Mouse (Mus musculus) layer of hippocampus, adult 2 months (tissue): ENCODE measurements around the gene Atp1a2. TPM values are rescaled to one million over a fixed set of nuclear protein-coding genes. Genes with fewer than 3 reads are reported as not detected.

ENCODE experiments used
- DNase-seq, 2 experiments: peaks; one replicate each; pipeline ENCODE4 v3.0.0; 2022; ENCODE audit warnings: low spot score in 2 of 2
- H3K27ac ChIP-seq: fragments of 200-600 bp; 2 replicates; pipeline ENCODE4 v1.8.1; 2022
- H3K4me3 ChIP-seq: fragments of 200-600 bp; 2 replicates; pipeline ENCODE4 v1.8.1; 2022; ENCODE audit warnings: mild to moderate bottlenecking
- CTCF ChIP-seq: fragments of 200-600 bp; conservative IDR thresholded peaks from 2 replicates; pipeline ENCODE4 v1.8.1; 2022; ENCODE audit warnings: antibody characterized with exemption, mild to moderate bottlenecking, moderate library complexity
- total RNA-seq, 2 experiments: library from RNA; stranded (reverse); gene quantifications; 2 replicates each; pipeline ENCODE4 v1.2.3; 2021

The Atp1a2 gene
- total RNA-seq, 2 experiments from 2014 or later = 585 to 600 TPM

DNA sequence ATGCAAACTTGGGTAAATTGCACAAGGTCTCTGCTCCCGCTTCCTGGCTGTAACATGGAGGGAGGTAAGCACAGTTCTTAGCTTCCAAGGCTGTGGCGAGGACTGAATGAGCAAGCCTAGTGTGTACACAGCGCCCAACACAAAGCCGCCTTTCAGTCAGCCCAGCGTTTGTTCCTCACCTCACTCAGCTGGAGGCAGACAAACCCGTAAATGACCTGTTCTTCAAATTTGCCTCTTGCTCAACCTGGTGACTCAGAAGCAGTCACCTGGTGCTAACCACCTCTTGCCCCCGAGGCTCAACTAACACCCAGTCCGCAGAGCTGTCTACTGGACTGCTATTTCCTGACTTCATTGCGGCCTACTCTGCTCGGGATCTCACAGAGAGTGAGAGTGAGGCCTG is 10.1 kb upstream of the Atp1a2 start:
- Histone ChIP-seq H3K27ac (peak overlapping the region; percentile 96), H3K4me3 (no peak overlapping the region)
- peak in 1 of 2 experiments; percentile 11 for DNase-seq
- no peak for TF ChIP-seq CTCF

DNA sequence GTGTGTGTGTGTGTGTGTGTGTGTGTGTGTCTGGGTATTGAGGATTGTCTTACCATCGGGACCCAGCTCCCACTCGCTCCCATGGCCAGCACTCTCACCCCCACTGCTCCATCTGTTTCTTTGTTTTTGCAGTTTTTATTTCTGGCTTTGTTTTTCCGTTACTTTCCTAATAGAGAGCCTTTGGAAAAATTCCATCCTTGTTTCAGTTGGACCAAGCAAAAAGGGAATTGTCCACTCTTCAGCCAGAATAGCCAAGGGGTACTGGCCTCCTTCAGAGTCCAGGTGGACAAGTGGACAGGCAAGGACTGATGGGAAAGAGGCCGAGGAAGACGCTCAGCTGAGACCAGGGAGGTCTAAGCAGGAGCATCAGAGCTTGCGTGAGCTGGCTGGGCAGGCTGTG is 9.0 kb upstream of the Atp1a2 start:
- no peak for TF ChIP-seq CTCF
- Histone ChIP-seq H3K27ac (peak overlapping the region; percentile 96), H3K4me3 (no peak overlapping the region)
- DNase-seq = peak in 1 of 2 experiments; percentile 49

DNA sequence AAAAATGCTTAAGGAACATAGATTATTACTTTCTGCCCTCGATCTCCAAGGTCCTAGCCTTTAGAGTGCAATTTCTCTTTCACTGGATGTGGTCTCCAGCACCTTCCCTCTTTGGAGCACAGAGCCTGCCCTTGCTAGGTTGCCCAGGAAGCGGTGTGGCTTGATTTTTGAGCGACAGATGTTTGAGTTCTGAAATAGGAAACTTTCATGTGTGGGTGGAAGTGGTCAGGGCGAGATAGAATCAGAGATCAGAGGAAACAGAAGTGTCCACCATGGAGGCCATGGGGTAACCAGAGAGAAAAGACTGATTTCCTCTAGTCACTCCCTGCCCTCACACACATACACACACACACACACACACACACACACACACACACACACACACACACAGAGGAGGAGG is 8.3 kb upstream of the Atp1a2 start:
- no peak for TF ChIP-seq CTCF

DNA sequence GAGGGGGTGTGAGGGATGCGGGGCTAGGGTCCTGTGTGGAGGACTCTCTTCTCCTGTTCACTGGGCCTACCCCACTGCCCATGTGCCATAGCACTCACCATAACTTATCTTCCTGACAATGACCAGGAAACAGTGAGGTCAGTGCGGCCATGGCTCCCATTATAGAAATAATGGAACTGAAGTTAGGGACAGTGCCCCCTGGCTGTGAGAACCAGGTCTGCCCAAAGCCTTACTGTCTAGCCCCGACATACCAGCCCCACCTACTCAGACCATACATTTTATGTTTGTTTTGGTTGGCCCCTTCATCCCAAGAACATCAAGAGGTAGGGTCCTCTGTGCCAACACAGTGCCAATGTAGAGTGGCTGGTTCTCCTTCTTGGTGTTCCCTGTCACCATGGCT is 7.8 kb upstream of the Atp1a2 start:
- DNase-seq = no peak
- H3K4me3 ChIP-seq = no peak overlapping the region
- peak overlapping the region; percentile 77 for H3K27ac ChIP-seq
- TF ChIP-seq CTCF = peak; percentile 67

More for the DNA sequence above, 8.3 kb upstream of the Atp1a2 start:
- Histone ChIP-seq H3K4me3 (no peak overlapping the region), H3K27ac (peak overlapping the region; percentile 77)
- DNase-seq = no peak

DNA sequence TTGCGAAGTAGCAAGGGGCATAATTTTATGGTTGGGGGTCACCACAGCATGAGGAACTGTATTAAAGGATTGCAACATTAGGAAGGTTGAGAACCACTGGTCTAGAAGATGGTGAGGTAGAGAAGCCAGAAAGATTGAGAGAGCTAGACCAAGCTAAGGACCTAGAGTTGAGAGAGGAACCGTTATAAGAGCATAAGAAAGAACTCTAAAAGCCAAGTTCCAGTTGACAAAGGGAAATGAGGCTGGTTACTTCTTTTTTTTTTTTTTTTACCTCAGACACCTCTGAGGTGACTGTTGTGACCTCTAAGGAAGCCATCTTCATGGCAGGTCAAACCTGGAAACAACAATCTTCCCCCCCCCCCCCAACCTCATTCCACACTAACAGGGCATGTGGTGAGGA is 7.3 kb upstream of the Atp1a2 start:
- TF ChIP-seq CTCF = no peak
- no peak for DNase-seq
- Histone ChIP-seq H3K27ac (peak overlapping the region; percentile 53; the same call in 1 of the 2 replicates), H3K4me3 (no peak overlapping the region)

DNA sequence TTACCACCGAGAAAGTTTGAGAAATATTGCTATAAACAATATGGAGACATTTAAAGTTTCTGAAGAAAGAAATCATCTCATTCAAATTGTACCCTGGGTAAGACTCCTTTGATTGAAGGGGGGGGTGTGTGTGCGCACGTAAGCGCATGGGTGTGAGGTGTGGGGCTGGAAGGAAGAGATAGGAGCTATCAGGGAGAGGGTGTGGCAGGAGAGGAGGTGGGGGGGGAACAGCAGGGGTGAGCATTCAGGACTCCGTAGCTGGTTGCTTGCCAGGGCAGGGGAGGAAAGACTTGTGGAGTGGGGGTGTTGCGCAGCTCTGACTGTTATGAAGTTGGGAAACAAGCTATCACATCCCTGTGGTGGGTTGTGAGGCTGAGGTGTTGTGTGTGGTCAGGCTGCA is 6.6 kb upstream of the Atp1a2 start:
- TF ChIP-seq CTCF = no peak
- DNase-seq = peak in 1 of 2 experiments; percentile 10
- Histone ChIP-seq H3K4me3 (no peak overlapping the region), H3K27ac (peak overlapping the region; percentile 93; the same call in 1 of the 2 replicates)

DNA sequence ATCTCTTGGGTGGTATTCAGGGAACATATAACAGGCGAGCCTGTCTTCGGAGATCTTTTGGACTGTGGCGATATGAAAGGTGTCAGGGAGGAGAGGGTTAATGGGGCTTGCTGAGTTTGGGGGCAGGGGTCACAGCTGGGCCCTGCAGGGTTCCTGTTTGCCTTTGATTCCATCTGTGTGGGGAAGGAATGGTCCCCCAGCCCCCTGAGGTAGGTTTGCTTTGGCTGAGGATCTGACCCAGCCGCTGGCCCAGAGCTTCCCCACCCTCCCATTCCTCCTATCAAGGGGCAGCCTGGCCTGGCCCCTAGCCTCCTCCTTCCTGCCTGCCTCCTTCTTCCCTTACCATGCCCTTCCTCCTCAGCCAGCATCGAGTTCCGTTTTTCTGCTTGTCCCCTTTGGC is 5.0 kb upstream of the Atp1a2 start:
- Histone ChIP-seq H3K4me3 (no peak overlapping the region), H3K27ac (peak overlapping the region; percentile 93)
- TF ChIP-seq CTCF = no peak
- no peak for DNase-seq

DNA sequence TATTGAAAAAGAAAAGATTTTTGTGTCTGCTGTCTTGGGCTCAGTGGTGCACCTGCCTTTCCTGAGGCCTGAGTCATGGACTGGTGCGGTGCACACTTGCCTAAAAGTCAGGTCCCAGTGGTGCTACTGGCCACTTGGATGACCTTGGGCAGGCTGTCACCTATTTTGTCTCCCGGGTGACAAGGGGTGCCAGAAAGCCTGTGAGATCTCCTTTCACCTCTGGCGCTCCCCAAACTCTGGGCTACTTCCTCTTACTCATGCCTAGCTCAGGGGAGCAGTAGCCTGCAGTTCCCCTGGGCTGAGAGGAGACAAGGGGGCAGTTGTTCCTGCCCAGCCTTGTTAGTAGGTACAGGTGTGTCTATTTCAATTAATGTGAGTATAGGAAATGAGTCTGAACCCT is 4.4 kb upstream of the Atp1a2 start:
- peak overlapping the region; percentile 93 for H3K27ac ChIP-seq
- H3K4me3 ChIP-seq = no peak overlapping the region; the same call in 1 of the 2 replicates
- TF ChIP-seq CTCF = no peak
- DNase-seq = no peak

DNA sequence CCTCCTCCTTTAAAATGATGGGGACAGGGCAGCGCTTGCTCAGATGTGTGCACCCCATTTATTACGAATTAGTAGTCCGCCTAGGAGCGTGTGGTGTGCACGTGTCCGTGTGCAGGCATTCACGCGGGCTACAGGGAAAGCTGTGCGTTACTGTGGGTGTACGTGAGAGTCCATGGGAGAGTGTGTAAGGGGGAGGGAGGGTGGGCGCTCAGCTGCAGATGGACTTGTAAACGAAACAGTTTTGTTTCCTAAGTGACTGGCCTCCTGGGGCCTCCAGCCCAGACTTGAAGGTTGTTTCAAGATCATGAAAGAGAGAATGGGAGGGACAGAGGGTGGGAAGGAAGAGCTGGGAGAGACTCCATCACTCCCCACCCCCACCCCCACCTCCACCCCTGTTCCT is 3.3 kb upstream of the Atp1a2 start:
- no peak for DNase-seq
- H3K27ac ChIP-seq = peak overlapping the region; percentile 93
- H3K4me3 ChIP-seq = no peak overlapping the region; the same call in 1 of the 2 replicates
- TF ChIP-seq CTCF = no peak

DNA sequence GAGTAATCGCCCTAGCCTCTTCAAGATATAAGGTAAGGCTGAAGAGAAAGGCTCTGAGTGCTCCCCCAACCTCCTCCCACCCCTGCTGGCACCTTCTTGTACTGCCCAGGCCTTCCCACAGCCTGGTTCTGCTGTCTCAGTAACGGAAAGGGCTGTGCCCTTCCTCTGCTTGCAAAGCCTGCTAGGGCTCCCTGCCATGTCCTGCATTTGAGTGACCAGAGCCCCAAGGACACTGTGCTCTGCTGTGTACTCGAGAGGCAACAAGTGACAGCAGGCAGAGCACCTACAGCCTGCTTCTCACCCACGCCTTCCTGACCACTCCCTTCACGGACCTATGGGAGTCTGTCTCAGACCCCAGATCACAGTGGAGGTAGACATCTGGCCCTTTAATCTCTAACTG is 2.4 kb upstream of the Atp1a2 start:
- TF ChIP-seq CTCF = peak; percentile 63
- peak in 1 of 2 experiments; percentile 31 for DNase-seq
- H3K27ac ChIP-seq = peak overlapping the region; percentile 93
- peak overlapping the region; percentile 27; the same call in 1 of the 2 replicates for H3K4me3 ChIP-seq

DNA sequence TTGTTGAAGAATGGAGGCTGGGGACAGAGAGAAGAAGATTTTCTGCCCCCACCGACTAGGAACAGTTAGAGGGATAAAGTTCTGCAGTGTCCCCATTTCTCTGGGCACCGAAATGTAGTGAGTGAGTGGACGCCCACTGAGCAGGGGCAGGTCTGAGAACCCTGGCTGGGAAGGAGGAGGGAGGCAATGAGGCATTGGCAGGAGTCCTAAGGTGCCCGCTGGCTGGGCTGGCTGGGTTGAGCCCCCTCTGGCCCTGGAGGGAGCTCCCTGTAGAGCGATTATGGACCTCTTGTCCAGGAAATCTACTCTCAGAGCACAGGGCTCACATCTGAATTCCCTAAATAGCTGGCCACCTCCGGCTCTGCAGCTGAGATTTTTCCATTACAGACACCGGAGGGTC is 1.7 kb upstream of the Atp1a2 start:
- peak in 1 of 2 experiments; percentile 55 for DNase-seq
- Histone ChIP-seq H3K4me3 (no peak overlapping the region; the same call in 1 of the 2 replicates), H3K27ac (peak overlapping the region; percentile 93)
- no peak for TF ChIP-seq CTCF

DNA sequence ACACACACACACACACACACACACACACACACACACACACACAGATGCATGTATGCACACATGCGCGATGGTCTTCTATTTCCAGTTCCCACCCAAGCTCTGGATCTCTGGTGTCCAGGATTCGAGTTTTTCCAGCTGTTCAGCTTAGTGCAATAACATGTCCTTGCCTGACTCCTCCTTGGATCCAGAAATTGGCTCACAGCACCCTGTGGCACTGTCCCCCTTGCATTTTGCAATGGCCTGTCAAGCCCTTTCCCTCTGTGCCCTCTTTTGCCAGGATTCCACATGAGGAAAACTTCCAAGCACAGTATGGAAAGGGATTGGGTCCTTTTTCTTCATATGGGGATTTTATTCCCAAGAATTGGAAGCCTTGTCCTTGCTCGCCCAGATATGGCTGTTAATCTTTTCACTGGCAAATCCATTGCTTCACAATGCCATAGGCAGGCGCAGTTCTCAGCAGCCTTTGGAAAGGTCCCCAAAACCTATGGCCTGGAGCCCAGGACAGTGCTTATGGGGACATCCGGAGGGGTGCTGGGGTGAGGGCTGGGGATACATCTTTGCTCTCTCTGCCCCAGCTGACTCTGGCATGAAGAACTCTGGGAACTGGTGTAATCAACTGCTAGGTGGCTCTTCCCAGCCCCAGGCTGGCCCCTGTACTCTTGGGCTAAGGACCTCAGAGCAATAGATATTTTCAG is 901 bp downstream of the Atp1a2 start:
- peak overlapping the region; percentile 93 for H3K27ac ChIP-seq
- DNase-seq = no peak
- H3K4me3 ChIP-seq = peak overlapping the region; percentile 58
- no peak for TF ChIP-seq CTCF

DNA sequence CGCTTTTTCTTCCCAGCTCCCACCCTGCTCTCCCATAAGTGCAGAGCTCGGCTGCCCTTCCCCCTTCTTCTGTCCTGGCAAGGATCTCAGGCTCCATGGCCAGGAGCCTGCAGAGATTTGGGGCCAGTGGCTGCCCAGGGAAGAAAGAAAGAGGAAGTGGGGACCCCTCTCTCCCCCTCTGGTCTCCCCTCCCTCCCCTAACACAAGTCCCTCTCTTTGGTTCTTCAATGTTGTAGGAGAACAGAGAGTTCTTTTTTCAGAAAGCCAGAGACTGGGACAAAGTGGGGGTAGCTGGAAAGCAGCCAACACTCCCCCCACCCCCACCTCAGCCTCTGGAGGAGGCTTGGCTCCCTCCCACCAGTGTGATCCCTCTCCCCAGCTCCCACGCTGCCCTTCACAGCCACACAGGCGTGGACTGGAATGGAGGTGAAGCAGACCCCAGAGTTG is 2.1 kb downstream of the Atp1a2 start:
- peak overlapping the region; percentile 93 for H3K27ac ChIP-seq
- no peak for TF ChIP-seq CTCF
- peak; percentile 56 to 70 for DNase-seq
- peak overlapping the region; percentile 58 for H3K4me3 ChIP-seq

DNA sequence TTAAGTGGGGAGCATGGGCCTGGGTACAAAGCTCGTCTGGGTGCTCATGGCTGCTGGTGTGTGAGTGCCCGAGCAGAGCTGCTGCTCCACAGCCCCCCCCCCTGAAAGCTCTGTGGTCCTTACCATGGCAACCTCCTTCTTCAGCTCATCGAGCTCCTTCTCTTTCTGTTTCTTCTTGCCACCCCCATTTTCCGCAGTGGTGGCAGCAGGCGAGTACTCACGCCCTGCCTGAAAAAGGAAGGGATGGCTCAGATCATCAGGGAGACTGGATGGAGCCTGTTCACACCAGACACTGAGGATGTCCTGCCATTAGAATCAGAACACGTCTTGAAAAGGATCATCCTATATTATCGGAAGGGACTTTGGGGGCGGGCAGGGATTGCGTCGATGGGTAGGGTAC is 4.4 kb downstream of the Atp1a2 start:
- peak overlapping the region; percentile 32 for H3K4me3 ChIP-seq
- peak overlapping the region; percentile 77 for H3K27ac ChIP-seq
- no peak for TF ChIP-seq CTCF
- no peak for DNase-seq
